Mouse (Mus musculus) monocyte, adult 2 months (primary cell): Measurements from ENCODE around the gene Edil3.

Experiments
- DNase-seq, 2 experiments: peaks; one replicate each; pipeline ENCODE4 v3.0.0; 2022; ENCODE audit warnings: low spot score in 2 of 2, low read depth in 1 of 2

The Edil3 gene

DNA sequence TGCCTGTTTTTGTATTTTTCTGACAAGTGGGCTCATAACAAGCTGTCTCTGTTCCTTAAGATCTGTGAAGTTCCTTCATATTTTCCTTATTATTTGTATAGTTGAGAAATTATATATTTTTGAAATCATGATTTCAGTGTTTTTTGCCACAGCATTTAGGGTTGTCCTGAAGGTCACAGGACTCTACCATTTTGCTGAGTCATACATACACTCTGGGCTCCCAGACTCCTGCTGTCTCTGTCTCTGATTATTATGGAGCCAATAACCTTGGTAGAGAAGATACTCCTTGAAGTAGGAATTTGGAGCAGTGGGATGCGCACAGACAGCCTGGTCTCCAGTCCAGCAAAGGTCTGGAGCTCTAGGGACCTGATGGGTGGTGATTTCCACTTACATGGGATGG, 416.8 kb downstream of the Edil3 start:
- no peak for DNase-seq

DNA sequence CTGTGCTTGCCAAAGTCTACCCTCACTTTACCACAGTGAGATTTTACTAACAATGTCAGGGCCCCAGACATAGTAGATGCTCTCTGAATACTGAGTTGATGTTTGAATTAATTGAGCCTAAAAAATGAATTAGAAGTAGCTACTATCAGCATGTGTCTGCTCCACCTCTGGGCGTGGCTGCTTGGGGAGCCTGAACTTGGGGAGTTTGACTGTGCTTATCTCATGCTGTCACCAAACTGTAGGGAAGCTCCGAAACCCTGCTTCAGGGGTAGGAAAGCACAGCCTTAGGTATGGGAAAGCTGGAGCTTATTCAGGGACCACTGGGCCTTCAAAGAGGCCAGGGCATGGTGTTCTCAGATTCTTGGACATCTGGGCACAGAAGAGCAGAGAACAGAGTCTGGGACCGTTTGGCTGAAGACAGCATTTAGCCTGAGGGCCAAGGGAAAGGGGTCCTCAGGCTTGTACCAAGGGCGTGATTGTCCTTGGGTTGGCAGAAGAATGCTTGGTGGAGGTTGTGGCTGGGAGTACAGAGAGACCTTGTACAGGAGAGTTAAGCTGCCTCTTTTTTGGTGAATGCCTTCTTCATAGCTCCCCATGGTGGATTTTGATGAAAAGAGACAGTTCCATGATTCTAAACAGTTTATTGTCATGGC, 432.8 kb downstream of the Edil3 start:
- no peak for DNase-seq

DNA sequence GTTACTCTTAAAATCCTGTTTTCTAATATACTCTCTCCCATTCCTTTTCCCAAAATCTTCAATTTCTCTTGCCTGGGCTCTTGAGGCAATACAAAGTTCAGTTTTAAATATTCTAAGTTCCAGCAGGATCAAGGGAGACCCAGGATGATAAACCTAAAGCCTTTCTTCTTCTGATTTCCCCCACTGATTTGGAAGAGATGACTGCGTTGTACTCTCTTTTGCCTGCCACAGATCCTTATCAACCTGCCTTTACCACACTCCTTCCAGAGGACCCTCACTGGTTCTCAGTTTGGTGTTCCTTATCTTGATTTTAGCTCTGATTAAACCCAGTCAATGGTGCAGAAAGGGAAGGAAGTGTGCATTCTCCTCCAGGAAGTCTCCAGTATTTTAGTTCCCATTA, 435.6 kb downstream of the Edil3 start:
- no peak for DNase-seq

DNA sequence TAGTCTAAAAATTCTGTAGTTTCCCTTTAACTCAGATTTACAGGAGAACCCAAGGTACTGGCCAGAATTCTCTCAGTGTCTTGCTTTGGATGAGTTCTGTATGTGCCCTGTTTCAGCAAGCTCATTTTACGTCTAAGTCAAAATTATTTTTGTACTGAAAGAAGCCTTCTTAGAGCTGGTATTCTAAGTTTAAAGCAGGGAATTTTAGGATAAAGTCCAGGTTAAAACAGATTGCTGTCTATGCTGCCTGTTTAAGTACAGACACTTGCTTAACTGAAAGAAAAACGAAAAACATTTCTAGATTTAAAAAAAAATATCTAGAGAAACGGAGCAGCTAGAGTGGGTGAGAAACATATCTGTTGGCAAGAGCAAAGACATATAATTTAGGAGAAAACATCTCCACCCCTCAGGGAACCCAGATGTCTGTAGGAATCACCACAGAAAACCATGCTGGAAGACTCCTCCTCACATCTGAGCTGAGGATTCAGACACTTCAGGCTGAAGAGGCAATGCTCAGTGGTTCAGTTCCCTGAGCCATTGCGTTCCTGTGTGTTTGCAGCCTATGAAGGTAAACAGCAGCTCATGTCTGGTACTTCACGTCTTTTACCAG, 465.5 kb downstream of the Edil3 start:
- DNase-seq = no peak

DNA sequence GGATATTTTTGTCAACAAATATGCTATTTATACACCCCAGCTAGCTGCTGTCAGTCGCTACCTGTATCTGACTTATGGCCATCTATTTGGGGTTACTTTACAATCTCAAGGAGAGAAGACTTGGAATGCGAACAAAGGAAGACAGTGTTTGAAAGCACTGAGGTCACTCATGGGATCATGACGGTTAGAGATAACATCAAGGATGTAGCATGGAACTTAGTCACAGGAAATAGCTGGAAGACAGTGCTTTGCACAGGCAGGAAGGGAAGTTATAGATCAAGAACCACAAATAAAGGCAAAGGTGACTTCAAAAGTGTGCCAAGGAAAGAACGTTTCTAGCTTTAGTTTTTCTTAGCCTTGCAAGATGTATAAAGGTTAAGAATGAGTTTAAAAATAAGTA, 466.9 kb downstream of the Edil3 start:
- DNase-seq = no peak

DNA sequence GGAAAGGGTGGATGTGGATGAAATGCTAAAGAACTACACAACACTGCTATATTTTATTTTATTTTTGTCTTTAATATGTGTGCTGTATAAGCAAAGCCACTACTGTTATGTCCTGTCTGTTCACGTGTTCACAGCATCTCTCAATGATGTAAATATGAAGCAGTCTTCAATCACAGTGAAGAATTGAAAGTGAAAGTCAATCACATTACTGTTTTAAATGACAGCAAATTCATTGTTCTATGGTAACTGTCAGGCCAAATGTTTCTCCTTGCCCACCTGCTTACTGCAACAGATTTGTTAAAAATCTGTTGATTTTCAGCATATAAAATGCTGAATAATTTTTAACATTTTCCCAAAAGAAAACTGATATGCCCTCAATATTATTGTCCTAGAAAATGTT, 499.9 kb downstream of the Edil3 start:
- no peak for DNase-seq

DNA sequence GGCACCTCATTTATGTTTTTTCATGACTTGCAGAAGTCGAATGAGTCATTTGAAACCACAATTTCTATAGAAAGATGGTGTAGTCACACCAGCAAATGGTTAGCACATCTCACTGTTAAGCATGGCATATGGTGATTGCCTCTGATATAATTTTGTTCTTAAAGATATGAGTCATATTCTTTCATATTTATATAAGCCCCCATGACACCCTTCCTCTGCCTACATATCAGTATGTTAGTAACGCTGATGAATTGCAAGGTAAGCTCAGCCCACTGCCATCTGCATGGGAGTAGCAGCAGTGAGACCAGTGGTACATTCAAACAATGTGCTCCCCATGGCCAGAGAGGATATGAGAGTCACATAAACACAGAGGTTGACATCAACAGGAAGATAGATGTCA, 503.0 kb downstream of the Edil3 start:
- no peak for DNase-seq

DNA sequence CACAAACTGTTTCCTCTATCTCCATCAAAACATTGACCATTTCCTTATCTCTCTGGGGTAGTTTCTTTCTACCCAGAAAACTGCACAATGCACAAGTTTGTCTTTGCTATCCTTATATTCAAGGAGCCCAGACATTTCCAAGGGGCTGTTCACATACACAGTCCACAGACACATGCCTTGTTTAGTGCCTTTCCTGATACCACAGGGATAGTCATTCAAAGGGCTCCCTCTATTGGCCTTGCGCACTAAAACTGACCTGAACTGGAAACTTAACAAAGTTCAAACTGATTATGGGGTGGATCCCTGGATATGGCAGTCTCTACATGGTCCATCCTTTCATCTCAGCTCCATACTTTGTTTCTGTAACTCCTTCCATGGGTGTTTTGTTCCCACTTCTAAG, 513.2 kb downstream of the Edil3 start:
- DNase-seq = no peak

DNA sequence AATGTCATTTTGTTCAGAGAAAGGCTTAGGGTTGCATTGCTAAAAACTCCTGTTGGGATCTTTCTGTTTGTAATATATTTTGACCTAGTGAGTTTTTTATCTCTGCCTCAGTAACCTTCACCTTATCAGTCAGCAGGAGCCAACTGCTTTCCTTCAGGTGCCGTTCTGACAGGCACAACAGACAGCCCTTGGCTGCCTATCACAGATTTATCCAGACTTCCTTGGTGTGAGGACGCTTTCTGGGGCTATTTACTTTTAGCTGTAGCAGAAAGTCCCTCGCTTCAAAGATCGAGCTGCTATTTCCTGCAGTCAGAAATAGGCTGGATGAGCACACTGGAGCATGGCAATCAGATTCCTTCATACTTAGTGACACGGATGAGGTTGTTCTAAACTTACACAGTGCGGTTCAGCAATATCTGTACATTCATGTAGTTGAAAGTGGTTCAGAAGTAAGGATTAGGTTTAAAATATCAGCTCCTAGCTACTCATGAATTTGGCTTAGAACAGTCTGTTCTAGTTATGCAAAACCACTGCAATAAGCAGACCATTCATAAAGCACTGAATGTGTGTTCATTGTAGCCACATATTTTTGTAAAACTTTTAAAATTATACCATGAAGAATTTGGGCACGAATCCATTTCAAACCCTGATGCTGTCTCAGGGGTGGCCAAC, 514.8 kb downstream of the Edil3 start:
- no peak for DNase-seq

DNA sequence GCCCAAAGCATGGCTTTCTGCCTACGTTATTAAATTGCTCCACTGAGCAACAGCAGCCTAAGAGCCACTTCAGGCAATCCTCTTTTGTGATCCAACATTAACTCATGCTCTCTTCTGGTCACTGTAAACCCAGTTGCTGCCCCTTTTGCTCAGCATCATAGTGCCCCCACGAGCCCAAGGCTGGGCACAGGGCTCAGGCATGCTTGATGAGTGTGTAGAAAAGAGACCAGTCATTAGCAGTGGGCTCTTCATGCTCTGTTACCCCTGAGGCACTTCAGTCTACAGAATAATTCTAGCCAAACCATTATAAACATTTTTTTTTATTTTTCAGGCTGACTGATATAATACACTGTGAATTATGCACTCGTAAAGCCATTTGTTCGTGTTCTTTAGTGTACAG, 517.8 kb downstream of the Edil3 start:
- DNase-seq = no peak

DNA sequence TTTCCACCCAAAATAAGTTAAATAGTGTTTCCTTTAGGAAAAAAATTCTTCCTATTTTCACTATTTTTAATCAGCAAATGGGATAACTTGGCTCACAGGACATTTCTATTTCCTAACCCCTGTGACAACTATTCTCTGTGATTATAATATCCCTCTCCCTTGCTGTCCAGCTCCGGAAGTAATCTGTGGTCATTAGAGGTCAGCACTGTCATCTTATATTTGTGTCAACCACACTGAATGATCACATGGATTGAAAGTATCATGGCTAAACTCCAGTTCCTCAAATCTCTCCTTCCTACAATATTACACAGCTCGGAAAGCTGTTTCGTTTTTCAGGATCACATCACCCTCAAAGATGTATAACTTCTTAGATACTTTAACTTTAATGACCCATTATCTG, 518.5 kb downstream of the Edil3 start:
- DNase-seq = no peak

DNA sequence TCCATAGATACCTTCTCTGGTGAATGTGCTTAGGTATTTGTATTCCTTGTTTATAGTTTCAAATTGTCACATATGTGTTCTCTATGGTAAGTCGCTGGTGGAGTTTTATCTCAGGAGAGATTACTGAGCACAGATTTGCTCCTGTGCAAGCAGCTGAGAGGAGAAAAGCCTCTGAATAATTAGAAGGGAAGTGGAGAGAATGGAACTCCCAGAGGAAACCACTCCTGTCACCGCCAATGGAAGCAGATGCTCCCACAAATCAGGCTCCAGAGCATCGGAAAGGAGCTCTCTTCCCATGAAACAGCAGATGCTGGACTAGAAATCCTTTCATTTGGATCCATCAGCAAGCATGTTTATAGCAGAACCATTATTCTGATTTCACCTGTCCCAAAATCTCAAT, 534.0 kb downstream of the Edil3 start:
- no peak for DNase-seq

DNA sequence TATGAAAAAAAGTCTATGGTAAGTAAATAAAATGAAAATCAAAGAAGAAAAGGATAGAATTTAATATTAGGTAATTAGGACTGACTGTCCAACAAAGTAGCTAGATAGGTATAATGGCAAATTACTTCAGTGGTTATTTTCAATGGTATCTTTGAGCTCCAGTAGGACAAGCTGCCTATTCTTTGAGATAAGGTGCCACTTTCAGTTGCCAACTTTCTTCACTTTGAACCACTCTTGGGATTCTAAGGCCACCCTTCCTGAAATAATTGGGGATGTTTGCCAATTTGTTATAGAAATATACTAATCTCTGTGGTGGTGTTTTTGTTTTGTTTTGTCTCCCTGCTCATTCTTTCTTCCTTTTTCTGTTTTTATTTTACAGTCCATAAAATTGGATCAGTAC, 537.1 kb downstream of the Edil3 start:
- no peak for DNase-seq

DNA sequence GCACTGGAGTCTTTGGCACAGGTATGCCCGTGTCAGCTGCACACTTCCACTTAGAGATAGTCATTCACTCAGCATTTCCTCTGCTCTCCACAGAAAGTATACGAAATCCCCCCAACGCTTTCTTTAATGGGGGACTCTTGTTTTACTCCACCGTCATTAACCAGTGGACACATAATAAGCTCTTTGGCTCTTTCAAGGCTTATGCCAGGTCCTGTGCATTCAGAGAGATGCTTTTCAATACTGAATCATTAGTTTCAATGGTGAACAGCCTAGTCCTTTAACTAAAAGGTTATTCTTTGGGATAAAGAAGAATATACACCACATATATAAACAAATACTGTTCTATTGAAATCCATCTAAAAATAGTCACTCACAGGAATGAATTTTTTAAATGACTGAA, 541.0 kb downstream of the Edil3 start:
- DNase-seq = no peak

DNA sequence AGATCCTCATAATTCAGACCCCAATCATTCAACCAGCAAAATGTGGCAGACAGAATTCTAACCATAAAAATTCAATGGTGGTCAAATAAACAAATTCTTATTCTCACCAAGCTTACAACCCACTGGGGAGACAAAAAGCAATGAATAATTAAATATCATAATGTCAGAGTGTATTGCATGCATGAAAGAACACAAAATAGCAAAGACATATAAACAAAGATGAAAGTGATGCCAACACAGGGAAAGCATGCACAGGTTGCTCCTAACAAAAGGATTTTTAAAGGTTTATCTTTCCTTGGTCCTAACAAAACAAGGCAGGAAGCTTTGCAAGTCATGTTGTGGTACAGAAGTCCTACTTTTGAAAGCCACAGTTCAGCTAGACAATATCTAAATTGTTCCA, 550.0 kb downstream of the Edil3 start:
- no peak for DNase-seq

DNA sequence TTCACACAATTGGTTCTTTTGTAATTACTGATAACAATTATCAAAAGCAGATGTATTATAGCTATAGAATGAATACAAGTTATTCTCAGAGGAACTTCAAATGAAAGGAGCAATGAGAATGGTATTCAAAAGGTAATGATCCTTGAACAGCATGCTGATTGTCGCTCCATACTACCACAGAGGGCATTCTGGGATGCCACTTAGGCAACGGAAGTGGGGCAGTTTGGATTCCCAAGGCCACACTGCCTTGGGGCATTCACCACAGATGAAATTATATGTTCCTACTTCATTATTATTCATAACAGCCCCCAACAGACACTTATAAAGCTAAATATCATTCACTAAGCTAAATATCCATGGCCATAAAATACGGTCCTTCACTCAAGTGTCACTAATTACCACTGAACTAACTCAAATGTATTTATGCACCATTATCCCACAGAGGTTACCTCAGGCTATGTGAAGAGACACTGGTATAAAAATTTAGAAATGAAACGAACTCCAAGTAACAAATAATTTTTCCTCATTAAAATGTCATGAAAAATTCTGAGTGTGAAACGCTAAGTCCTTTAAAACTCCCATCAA, 550.5 kb downstream of the Edil3 start:
- no peak for DNase-seq
